Mouse (Mus musculus): Measurements from ENCODE around the gene Lcmt1.

- no peak for TF ChIP-seq CTCF (IDR thresholded peaks at IDR 0.05; ENCODE audit: borderline replicate concordance, insufficient read depth, low read depth, low read length)
- TF ChIP-seq POLR2A (IDR thresholded peaks at IDR 0.05; ENCODE audit: borderline replicate concordance, insufficient read depth, low read length) = no peak
These were observed 5.6 kb upstream of the Lcmt1 start for GRCm38 (mm10) chr7:123363971-123364370.

All from cerebellum, adult 2 months (tissue).